Comparison of ENCODE assay signal across 11 mouse cellular contexts in the genomic region with DNA sequence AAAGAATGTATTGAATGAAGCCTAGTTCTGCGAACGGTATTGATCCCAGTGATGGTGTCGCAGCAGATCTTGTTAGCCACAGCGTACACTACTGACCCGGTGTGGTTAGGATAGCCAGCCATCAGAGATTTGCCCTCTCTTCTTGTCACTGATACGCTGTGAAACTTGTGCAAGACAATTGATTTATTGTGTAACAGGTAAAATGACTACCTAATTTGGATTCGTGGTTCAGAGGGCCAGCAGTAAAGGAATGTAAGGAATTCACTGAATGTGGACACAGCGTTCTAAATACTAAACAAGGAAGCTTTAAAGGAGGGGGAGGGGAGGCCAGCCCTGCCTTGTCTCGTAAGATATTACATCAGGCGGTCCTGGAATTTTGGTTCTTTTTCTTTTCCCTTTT.
DNase-seq lines count a peak whose midpoint lies in the region; ATAC-seq and TF ChIP-seq lines count a peak whose summit lies in the region.
"Had no signal": no experiment of that assay in that cellular context is flagged by ENCODE, and none has a peak within 500 bp of the region (broad histone marks: within the 10 kb centered on the region; RNA-seq: fewer than 3 reads in every experiment).

No protein-coding gene starts in this region.

- ATAC-seq in forebrain, embryonic 12.5 days (ENCODE audit: low FRiP score) = peak; percentile 51; the same call in 1 of the 2 replicates
- no peak for ATAC-seq in forebrain, postnatal 0 days
- no peak for ATAC-seq in midbrain, embryonic 16.5 days
- no peak for ATAC-seq in intestine, postnatal 0 days
- ATAC-seq: intestine, embryonic 16.5 days had no signal

- H3K9ac ChIP-seq in forebrain, embryonic 12.5 days = no peak overlapping the region
- no peak overlapping the region for H3K9ac ChIP-seq in forebrain, postnatal 0 days
- H3K9ac ChIP-seq in midbrain, embryonic 16.5 days (ENCODE audit: low read depth, low read length) = no peak overlapping the region
- H3K9ac ChIP-seq in intestine, postnatal 0 days (ENCODE audit: low read depth, low read length) = no peak overlapping the region

- no peaks in the 10 kb centered on the region for H3K27me3 ChIP-seq in forebrain, embryonic 12.5 days
- no peaks in the 10 kb centered on the region for H3K27me3 ChIP-seq in forebrain, postnatal 0 days (ENCODE audit: insufficient read depth, low read length)
- no peaks in the 10 kb centered on the region for H3K27me3 ChIP-seq in midbrain, embryonic 10.5 days (ENCODE audit: low read depth, poor library complexity, severe bottlenecking)
- H3K27me3 ChIP-seq in midbrain, embryonic 16.5 days (ENCODE audit: control insufficient read depth, insufficient read depth, low read depth, low read length) = no peaks in the 10 kb centered on the region
- no peaks in the 10 kb centered on the region for H3K27me3 ChIP-seq in intestine, postnatal 0 days (replicated peaks; ENCODE audit: control insufficient read depth, insufficient read depth, low read length)

- no peak for DNase-seq in forebrain, postnatal 0 days
- DNase-seq in midbrain, embryonic 10.5 days (ENCODE audit: low spot score) = no peak
- peak; percentile 62 for DNase-seq in kidney, postnatal 10 days
- peak; percentile 46 for DNase-seq in retina, embryonic 14.5 days (ENCODE audit: low spot score)
- no peak for DNase-seq in thymus, postnatal 36 days
- DNase-seq: adrenal gland, adult 8-10 months; B cell, adult 2 months had no signal

- H3K36me3 ChIP-seq in forebrain, embryonic 12.5 days (replicated peaks) = no peaks in the 10 kb centered on the region
- no peaks in the 10 kb centered on the region for H3K36me3 ChIP-seq in forebrain, postnatal 0 days (ENCODE audit: insufficient read depth)
- H3K36me3 ChIP-seq in midbrain, embryonic 10.5 days = no peaks in the 10 kb centered on the region
- no peaks in the 10 kb centered on the region for H3K36me3 ChIP-seq in midbrain, embryonic 16.5 days (ENCODE audit: control insufficient read depth, insufficient read depth, low read length)
- no peaks in the 10 kb centered on the region for H3K36me3 ChIP-seq in intestine, postnatal 0 days (ENCODE audit: control insufficient read depth, insufficient read depth)

- H3K4me2 ChIP-seq in forebrain, embryonic 12.5 days = peak overlapping the region; percentile 8; the same call in 1 of the 2 replicates
- no peak overlapping the region for H3K4me2 ChIP-seq in forebrain, postnatal 0 days (ENCODE audit: low read depth)
- no peak overlapping the region for H3K4me2 ChIP-seq in midbrain, embryonic 16.5 days (ENCODE audit: low read length)
- H3K4me2 ChIP-seq in intestine, postnatal 0 days (replicated peaks; ENCODE audit: low read depth) = no peak overlapping the region

- no peaks in the 10 kb centered on the region for H3K9me3 ChIP-seq in forebrain, embryonic 12.5 days
- H3K9me3 ChIP-seq in forebrain, postnatal 0 days (ENCODE audit: low read length) = no peaks in the 10 kb centered on the region
- no peaks in the 10 kb centered on the region for H3K9me3 ChIP-seq in midbrain, embryonic 10.5 days (replicated peaks)
- H3K9me3 ChIP-seq in midbrain, embryonic 16.5 days (replicated peaks; ENCODE audit: control insufficient read depth, low read length, poor library complexity, severe bottlenecking) = no peaks in the 10 kb centered on the region
- no peaks in the 10 kb centered on the region for H3K9me3 ChIP-seq in intestine, postnatal 0 days (ENCODE audit: control insufficient read depth)

- H3K4me1 ChIP-seq in forebrain, embryonic 12.5 days = peaks cover 15% of the 10 kb centered on the region
- H3K4me1 ChIP-seq in forebrain, postnatal 0 days (ENCODE audit: insufficient read depth) = no peaks in the 10 kb centered on the region
- peaks cover 45% of the 10 kb centered on the region for H3K4me1 ChIP-seq in midbrain, embryonic 10.5 days
- H3K4me1 ChIP-seq in midbrain, embryonic 16.5 days (ENCODE audit: control insufficient read depth, insufficient read depth, low read length) = no peaks in the 10 kb centered on the region
- H3K4me1 ChIP-seq in intestine, postnatal 0 days (replicated peaks; ENCODE audit: control insufficient read depth, insufficient read depth, low read length) = no peaks in the 10 kb centered on the region

- no peak for TF ChIP-seq CTCF in forebrain, postnatal 0 days (IDR thresholded peaks at IDR 0.05; ENCODE audit: low read depth)
- no peak for TF ChIP-seq CTCF in intestine, postnatal 0 days (IDR thresholded peaks at IDR 0.05; ENCODE audit: low read depth)

- H3K27ac ChIP-seq in forebrain, embryonic 12.5 days = no peak overlapping the region
- no peak overlapping the region for H3K27ac ChIP-seq in forebrain, postnatal 0 days (ENCODE audit: low read depth, low read length)
- H3K27ac ChIP-seq in midbrain, embryonic 10.5 days (replicated peaks) = peak overlapping the region; percentile 30; the same call in 1 of the 2 replicates
- H3K27ac ChIP-seq in midbrain, embryonic 16.5 days (ENCODE audit: low read length) = no peak overlapping the region
- no peak overlapping the region for H3K27ac ChIP-seq in intestine, postnatal 0 days (ENCODE audit: low read depth, low read length)

- WGBS in forebrain, embryonic 12.5 days = 7% methylated on average over 10 of the region's 10 CpGs
- 23% methylated on average over 10 of the region's 10 CpGs for WGBS in forebrain, postnatal 0 days
- 15% methylated on average over 10 of the region's 10 CpGs for WGBS in midbrain, embryonic 10.5 days
- WGBS in midbrain, embryonic 16.5 days = 18% methylated on average over 10 of the region's 10 CpGs
- 44% methylated on average over 10 of the region's 10 CpGs for WGBS in intestine, postnatal 0 days

- no peak overlapping the region for H3K4me3 ChIP-seq in forebrain, embryonic 12.5 days (replicated peaks)
- no peak overlapping the region for H3K4me3 ChIP-seq in forebrain, postnatal 0 days (ENCODE audit: low read depth, low read length)
- H3K4me3 ChIP-seq in midbrain, embryonic 10.5 days = no peak overlapping the region
- no peak overlapping the region for H3K4me3 ChIP-seq in midbrain, embryonic 16.5 days (ENCODE audit: low read depth, low read length)
- no peak overlapping the region for H3K4me3 ChIP-seq in intestine, postnatal 0 days (ENCODE audit: low read depth, low read length)

Comparison
In these comparisons a context has a peak if more than half of its experiments do, and no peak if none do; other contexts are left out.
1. DNase-seq: peak in kidney, postnatal 10 days (single experiment) and retina, embryonic 14.5 days (single experiment); none in forebrain, postnatal 0 days (single experiment), midbrain, embryonic 10.5 days (single experiment) and thymus, postnatal 36 days (0 of 2).